Mouse (Mus musculus): ENCODE results near the gene Ano1. TPM values are rescaled to one million over a fixed set of nuclear protein-coding genes. Genes with fewer than 3 reads are reported as not detected.

Ano1 gene
- polyA plus RNA-seq, 1 experiment from 2014 or later: 53.6 TPM

DNA sequence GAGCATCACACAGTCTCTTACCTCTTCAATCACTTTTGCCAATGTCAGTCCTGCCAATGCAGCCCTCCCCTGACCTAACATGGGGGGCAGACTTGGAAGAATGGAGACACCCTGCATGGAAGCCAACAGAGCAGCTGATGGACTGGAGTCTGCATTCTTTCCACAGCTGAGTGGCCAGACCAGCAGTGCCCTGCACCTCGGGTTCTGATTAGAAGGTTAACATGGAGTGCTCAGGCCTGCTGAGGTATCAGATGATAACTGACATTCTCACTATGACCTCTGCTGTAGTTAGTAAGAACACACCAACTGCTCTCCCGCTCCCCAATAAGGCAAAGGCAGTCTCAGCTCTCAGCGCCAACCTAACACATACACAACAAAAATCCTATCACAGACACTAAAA, 206.5 kb downstream of the Ano1 start:
- H3K27ac ChIP-seq (ENCODE audit: low read length): no peak overlapping the region
- no peak for ATAC-seq (ENCODE audit: low FRiP score, low TSS enrichment)
- WGBS: 63% methylated on average over 3 of the region's 3 CpGs
- H3K4me1 ChIP-seq (ENCODE audit: insufficient read depth, low read length): 0 out of 2 replicates have a peak, but pooled peaks cover 4% of the 10 kb centered on the region
- H3K4me3 ChIP-seq (ENCODE audit: low read length): no peak overlapping the region
- H3K9ac ChIP-seq (replicated peaks; ENCODE audit: low read length): no peak overlapping the region
- H3K4me2 ChIP-seq (replicated peaks; ENCODE audit: low read depth, low read length): no peak overlapping the region
- H3K27me3 ChIP-seq (ENCODE audit: insufficient read depth, low read length): no peaks in the 10 kb centered on the region
- H3K9me3 ChIP-seq (ENCODE audit: low read length): no peaks in the 10 kb centered on the region
- H3K36me3 ChIP-seq (ENCODE audit: insufficient read depth, low read length): peaks cover 13% of the 10 kb centered on the region

DNA sequence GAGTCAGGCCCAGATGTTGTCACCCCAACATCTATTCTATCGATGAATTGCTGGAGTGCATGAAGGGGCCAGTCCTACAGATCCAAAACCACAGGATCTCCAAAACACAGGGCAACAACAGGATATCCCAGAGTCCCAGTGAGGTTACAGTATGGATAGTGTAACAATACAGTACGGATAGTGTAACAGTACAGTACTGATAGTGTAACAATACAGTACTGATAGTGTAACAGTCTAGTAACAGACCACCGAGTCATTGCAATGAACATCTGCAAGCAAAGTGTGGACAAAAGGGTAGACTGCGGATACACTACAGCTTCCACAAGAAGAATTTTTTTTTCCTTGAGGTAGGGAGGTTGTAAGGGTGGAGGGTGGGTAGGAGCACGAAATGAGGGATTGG, 210.4 kb downstream of the Ano1 start:
- ATAC-seq (ENCODE audit: low FRiP score, low TSS enrichment): no peak
- Histone ChIP-seq H3K27ac (ENCODE audit: low read length) (no peak overlapping the region), H3K27me3 (ENCODE audit: insufficient read depth, low read length) (no peaks in the 10 kb centered on the region), H3K9ac (replicated peaks; ENCODE audit: low read length) (no peak overlapping the region), H3K4me3 (ENCODE audit: low read length) (no peak overlapping the region), H3K4me2 (replicated peaks; ENCODE audit: low read depth, low read length) (no peak overlapping the region), H3K36me3 (ENCODE audit: insufficient read depth, low read length) (0 out of 2 replicates have a peak, but pooled peaks cover 2% of the 10 kb centered on the region), H3K9me3 (ENCODE audit: low read length) (no peaks in the 10 kb centered on the region), H3K4me1 (ENCODE audit: insufficient read depth, low read length) (0 out of 2 replicates have a peak, but pooled peaks cover 4% of the 10 kb centered on the region)
- WGBS: 93% methylated on average over 5 of the region's 5 CpGs

DNA sequence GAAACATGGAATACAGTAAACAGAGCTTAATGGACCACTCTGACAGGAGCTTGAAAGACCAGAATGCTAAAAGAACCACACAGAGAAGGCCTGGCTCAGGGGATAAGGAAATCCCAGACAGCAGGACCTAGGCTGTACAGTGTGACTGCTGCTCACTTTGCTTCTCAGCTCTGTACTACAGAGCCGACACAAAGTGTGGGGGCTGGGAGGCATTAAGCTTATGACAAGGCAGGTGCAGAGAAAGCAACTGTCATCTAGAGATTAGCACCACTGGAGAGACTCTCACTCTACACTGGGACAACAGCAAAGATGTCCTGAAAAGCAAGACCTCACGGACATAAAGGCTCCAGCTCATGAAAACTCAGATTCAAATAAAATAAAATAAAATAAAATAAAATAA, 212.6 kb downstream of the Ano1 start:
- Histone ChIP-seq H3K4me2 (replicated peaks; ENCODE audit: low read depth, low read length) (no peak overlapping the region), H3K27ac (ENCODE audit: low read length) (no peak overlapping the region), H3K4me1 (ENCODE audit: insufficient read depth, low read length) (no peaks in the 10 kb centered on the region), H3K27me3 (ENCODE audit: insufficient read depth, low read length) (no peaks in the 10 kb centered on the region), H3K4me3 (ENCODE audit: low read length) (no peak overlapping the region), H3K9me3 (ENCODE audit: low read length) (no peaks in the 10 kb centered on the region), H3K9ac (replicated peaks; ENCODE audit: low read length) (no peak overlapping the region), H3K36me3 (ENCODE audit: insufficient read depth, low read length) (0 out of 2 replicates have a peak, but pooled peaks cover 2% of the 10 kb centered on the region)
- WGBS: 74% methylated on average over 2 of the region's 2 CpGs
- no peak for ATAC-seq (ENCODE audit: low FRiP score, low TSS enrichment)

Other genes with a start within 250 kb of the Ano1 start
- 26.9 and 37.7 TPM in 2 replicates for gene Ppfia1, start 198.2 kb downstream of the Ano1 start, polyA plus RNA-seq (2015; fragmentation: Nextera tagmentation; extraction: Ambion mirVana)
- gene Fadd, start 169.5 kb downstream of the Ano1 start, polyA plus RNA-seq (2015; fragmentation: Nextera tagmentation; extraction: Ambion mirVana): 13.1 and 15.7 TPM in 2 replicates
- gene Fgf3, start 86.1 kb upstream of the Ano1 start, polyA plus RNA-seq (2015; fragmentation: Nextera tagmentation; extraction: Ambion mirVana): 0.58 and 0.87 TPM in 2 replicates
- gene Fgf4, start 95.4 kb upstream of the Ano1 start, polyA plus RNA-seq (2015; fragmentation: Nextera tagmentation; extraction: Ambion mirVana): 0.05 TPM in 1 of 2 replicates, not detected in the other
- gene Fgf15, start 144.6 kb upstream of the Ano1 start, polyA plus RNA-seq (2015; fragmentation: Nextera tagmentation; extraction: Ambion mirVana): 2.9 and 3.1 TPM in 2 replicates
- 31.4 and 33.7 TPM in 2 replicates for gene LTO1, start 163.1 kb upstream of the Ano1 start, polyA plus RNA-seq (2015; fragmentation: Nextera tagmentation; extraction: Ambion mirVana)
- 185 and 234 TPM in 2 replicates for gene Ccnd1, start 188.0 kb upstream of the Ano1 start, polyA plus RNA-seq (2015; fragmentation: Nextera tagmentation; extraction: Ambion mirVana)